Mouse (Mus musculus): ENCODE data around the gene Syncrip.

DNA sequence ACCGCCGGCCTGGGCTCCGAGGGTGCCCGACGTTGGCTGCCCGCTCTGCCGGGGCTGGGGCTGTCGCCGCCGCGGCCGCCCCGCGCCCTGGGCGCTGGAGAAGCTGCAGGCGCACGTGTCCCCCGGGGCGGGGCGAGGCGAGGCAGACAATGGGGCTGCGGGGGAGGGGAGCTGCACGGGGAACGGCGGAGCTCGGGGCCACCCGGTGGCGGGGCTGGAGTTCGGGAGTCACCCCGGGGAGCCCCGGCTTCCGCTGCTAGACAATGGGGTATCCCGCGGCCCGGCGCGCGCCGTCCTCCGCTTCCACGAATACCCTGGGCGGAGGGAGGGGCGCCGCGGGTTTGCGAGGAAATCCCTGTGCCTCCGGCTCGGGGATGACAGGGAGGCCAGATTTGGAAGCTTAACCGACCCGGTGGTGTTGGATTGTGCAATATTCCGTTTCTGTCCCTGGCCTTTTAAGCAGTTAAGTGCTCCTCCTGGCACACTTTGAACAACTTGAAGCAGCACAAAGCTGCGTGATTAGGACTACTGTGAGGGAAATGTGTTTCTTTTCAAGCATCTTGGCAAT lies 539 bp upstream of the Syncrip start:
- TF ChIP-seq CTCF (IDR thresholded peaks at IDR 0.05; ENCODE audit: borderline replicate concordance, insufficient read depth, low read depth, low read length) (no peak), POLR2A (IDR thresholded peaks at IDR 0.05; ENCODE audit: borderline replicate concordance, insufficient read depth, low read length) (no peak)

Measured in cerebellum, adult 2 months (tissue).